Mouse (Mus musculus) adrenal gland, postnatal 10 days (tissue): ENCODE results near the gene Glyctk. TPM values are rescaled to one million over a fixed set of nuclear protein-coding genes. Genes with fewer than 3 reads are reported as not detected.

Experiments
- DNase-seq: peaks from one replicate; pipeline ENCODE4 v3.0.0; 2021; ENCODE audit warnings: mixed read lengths
- long read RNA-seq, 2 experiments: library from polyadenylated mRNA; stranded (forward); transcript quantifications; one replicate each; pipeline ENCODE4 v2.0.0; 2021
- total RNA-seq, 2 experiments: library from RNA; stranded (reverse); gene quantifications; 2 replicates each; pipeline ENCODE4 v1.2.3; 2021

Gene Glyctk
- total RNA-seq, result 10 to 100 TPM; 15.7 to 23.2 TPM
- long read RNA-seq, experiment 1, full-length matches to known transcripts, result 10 of 40 reads
- long read RNA-seq, experiment 1, partial matches to known transcripts, result 3 of 40 reads
- long read RNA-seq, experiment 1, other reads (novel, unspliced or antisense), result 27 of 40 reads
- long read RNA-seq, experiment 2, full-length matches to known transcripts, result 6 of 8 reads
- long read RNA-seq, experiment 2, partial matches to known transcripts, result 0 of 8 reads
- long read RNA-seq, experiment 2, other reads (novel, unspliced or antisense), result 2 of 8 reads

DNA sequence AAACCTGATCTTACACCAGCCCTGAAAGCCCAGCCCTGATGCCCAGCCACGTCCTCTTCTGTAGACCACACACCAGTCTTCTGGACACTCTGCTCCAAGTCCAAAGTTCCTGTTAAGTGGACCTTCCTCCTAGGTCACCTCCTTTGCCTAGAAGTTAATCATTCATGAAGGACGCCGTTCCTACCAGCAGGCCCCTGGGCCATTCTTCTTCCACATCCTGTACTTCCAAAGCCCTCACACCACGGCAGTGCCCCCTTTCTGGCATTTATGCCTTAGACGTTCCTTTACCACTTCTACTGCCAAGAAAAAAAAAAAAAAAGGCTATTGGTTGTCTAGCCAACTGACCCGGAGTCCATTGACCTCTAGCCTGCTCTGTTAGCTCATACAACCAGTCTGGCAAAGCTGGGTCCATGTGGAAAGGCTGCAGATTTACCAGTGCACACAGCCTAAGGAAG lies at the start of gene Glyctk:
Gene Glyctk, minus strand, starts transcription at position 102 of the 455 bp plus-strand sequence.
- DNase-seq, result no peak

- DNase-seq, result peak; percentile 41
Measured at GRCm38 (mm10) chr9:106206515-106206914, 48.6 kb upstream of the Glyctk start.

- peak; percentile 63 for DNase-seq
Measured at GRCm38 (mm10) chr9:106205713-106206290, 47.9 kb upstream of the Glyctk start.

GRCm38 (mm10) chr9:106203990-106204851 lies 46.3 kb upstream of the Glyctk start:
- DNase-seq, result peak; percentile 38

- DNase-seq, result peak; percentile 95
Measured at GRCm38 (mm10) chr9:106202819-106203636, 45.1 kb upstream of the Glyctk start, which contains the start of gene Twf2. Twf2 (plus strand) TSS chr9:106203108.

DNA sequence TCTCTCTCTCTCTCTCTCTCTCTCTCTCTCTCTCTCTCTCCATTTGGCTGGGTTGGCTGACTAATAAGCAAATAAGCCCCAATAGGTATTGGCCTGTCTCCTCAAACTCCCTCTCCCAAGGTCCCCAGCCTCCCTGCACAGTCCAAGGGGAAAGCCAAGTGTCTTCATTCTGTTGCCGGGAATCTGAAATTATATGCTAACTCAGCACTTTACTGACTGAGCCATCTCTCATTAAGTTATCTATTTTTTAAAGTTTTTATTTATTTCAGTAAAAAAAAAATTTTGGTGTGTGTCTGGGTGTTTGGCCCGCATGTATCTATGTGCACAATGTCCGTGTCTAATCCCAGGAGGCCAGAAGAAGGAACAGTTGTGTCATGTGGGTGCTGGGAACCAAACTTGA lies 44.0 kb upstream of the Glyctk start:
- DNase-seq, result peak; percentile 2

GRCm38 (mm10) chr9:106199535-106200272 lies 41.8 kb upstream of the Glyctk start, which contains the start of gene Ppm1m:
Ppm1m (minus strand) TSS chr9:106199746.
- no peak for DNase-seq

DNA sequence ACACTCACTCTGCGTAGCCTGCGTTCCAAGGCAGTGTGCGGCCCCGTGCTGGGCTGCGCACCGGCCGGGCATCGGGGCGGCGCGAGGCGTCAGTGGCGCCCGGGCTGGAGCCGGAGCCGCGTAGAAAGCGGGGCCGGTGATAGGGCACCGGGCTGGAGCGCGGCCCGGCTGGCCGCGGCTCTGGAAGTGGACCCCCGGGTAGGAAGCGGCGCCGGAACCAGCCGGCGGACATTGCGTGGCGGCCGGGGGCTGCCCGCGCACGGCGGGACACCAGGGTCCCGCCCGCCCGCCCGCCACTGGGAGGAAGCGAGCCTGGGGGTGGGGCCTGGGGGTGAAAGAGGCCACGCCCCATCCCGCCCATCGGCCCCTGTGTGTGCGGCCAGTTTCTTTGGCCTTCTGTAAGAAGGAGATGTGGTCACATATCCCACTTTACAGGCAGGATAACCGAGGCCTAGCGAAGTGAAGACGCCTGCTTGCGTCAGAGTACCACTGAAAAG lies 41.1 kb upstream of the Glyctk start:
- peak; percentile 91 for DNase-seq

- DNase-seq, result no peak
Measured at GRCm38 (mm10) chr9:106197732-106198131, 39.8 kb upstream of the Glyctk start.

- no peak for DNase-seq
Measured at GRCm38 (mm10) chr9:106197081-106197713, 39.3 kb upstream of the Glyctk start.

GRCm38 (mm10) chr9:106195693-106196092 lies 37.8 kb upstream of the Glyctk start:
- no peak for DNase-seq

GRCm38 (mm10) chr9:106193930-106194807 lies 36.2 kb upstream of the Glyctk start:
- DNase-seq, result peak; percentile 55

DNA sequence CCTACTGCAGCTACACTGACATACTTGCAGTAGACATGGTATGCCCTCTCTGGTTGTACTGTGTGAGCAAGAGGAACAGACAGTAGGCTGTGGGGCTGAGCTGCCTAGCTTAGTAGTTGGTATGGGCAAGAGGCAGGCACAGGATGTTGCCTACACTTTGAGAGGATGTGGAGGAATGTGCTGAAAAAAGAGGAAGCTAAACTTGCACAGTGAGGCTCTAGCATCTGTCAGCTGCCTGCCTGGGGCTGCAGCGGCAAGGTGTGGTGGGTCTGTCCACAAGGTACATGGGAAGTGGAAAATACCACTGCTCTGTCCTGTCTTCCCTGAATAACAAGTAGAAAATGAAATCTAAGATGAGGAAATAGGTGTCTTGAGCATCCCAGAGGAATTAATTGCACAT lies 35.1 kb upstream of the Glyctk start:
- DNase-seq, result no peak

DNA sequence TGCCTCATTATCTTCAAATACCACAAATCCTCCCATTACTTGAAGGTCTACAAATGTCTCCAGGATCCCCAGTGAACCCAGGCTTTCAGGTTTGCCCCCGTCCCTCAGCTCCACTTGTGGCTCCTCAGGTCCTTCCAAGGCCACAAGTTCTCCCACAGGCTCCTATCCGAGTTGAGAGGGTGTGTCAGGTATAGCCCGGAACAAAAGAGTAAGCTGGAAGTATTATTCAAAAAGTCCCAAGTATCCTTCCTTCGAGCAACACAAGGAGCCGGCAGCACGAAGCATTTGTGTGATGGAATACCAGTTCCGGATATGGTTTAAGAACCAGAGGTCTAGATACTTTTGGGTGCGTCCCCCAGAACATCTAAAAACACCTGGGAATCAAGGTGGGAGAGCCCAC lies 34.1 kb upstream of the Glyctk start:
- DNase-seq, result no peak

- DNase-seq, result no peak
Measured at GRCm38 (mm10) chr9:106191355-106191754, 33.4 kb upstream of the Glyctk start.

DNA sequence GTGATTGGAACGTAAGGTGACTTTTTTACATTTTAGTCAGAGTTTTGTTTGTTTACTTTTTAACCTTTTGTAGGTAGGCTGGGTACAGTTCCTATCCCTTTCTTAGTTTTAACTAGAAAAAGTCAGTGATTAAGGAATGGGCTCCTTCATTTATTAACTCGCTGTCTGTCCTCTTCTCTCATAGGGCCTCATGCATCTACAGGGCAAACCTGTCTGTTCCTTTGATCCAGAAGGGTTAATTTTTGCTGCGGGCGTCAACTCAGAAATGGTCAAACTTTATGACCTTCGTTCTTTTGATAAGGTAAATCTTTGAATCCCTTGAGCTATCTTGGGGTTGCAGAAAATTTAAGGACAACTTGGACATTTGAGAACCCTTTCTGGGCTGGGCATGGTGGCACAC lies 26.1 kb upstream of the Glyctk start:
- no peak for DNase-seq

- DNase-seq, result no peak
Measured at GRCm38 (mm10) chr9:106182146-106182545, 24.2 kb upstream of the Glyctk start.

DNA sequence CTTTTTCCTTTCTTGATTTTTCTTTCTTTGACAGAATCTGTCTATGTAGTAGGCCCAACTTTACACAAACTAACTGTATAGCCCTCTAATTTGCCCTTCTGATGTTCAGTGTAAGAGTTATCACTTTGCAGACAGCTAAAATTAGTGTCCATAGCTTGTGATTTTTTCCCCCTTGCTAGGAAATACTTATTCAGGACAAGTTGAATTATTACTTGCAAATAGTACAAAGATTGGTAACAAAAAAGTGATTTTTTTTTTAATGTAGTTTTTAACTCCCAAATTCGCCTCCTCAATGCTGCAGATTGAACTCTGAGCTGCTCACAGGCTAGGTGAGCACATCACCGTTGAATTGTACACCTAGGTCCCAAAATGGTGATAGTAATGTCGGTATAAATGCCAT lies 22.0 kb upstream of the Glyctk start:
- DNase-seq, result no peak

GRCm38 (mm10) chr9:106179454-106179853 lies 21.5 kb upstream of the Glyctk start:
- no peak for DNase-seq
